Mouse (Mus musculus): ENCODE data around the gene Ssr2.

DNA sequence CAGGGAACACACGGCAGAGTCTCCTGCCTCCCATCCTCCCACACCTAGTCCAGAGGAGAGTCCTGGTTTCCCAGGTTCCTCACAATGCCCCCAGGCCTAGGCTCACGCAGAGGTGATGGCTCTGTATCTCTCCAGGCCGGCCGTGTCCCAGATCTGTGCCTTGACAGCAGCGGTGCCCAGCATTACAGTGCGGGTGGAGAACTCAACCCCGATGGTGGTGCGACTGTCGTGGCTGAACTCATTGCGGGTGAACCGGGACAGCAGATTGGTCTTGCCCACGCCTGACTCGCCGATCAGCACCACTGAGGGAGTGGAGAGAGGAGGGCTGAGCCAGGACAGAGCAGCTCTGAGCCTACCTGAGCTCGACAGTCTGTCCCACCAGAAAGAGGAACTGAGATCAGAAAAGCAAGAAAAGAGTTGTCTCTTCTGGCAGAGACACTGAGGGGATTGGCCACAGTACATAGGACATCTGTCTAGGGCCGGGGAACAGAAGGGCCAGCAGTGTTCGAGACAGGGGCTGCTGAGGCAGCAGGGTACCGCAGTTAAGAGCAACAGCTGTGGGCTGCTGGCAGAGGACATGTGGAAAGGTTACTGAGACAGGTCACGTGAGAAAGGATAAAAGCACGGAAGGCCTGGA lies 30.6 kb upstream of the Ssr2 start:
- TF ChIP-seq CTCF (IDR thresholded peaks at IDR 0.05; ENCODE audit: control insufficient read depth, insufficient read depth, insufficient read length): no peak
- TF ChIP-seq MYOD1 (IDR thresholded peaks at IDR 0.05; ENCODE audit: control insufficient read depth, insufficient read length, low read depth): no peak
